Mouse (Mus musculus) kidney, embryonic 16.5 days (tissue): ENCODE measurements around the gene Ptx4. TPM values are rescaled to one million over a fixed set of nuclear protein-coding genes. Genes with fewer than 3 reads are reported as not detected.

Experiments
- ATAC-seq: fragments of 200-750 bp; cut with Nextera tagmentation; 2 replicates; pipeline ENCODE4 v1.8.0; 2017; ENCODE audit warnings: moderate TSS enrichment; ENCODE audit not compliant: low FRiP score, low TSS enrichment
- H3K27ac ChIP-seq: fragments of 300-500 bp; sonication (generic); 2 replicates; pipeline ENCODE4 v1.5.1; 2014; ENCODE audit warnings: low read length
- H3K27me3 ChIP-seq: fragments of 300-500 bp; sonication (generic); 2 replicates; pipeline ENCODE4 v1.6.1; 2014; ENCODE audit warnings: low read length, control low read depth, mixed read lengths; ENCODE audit not compliant: insufficient read depth
- H3K36me3 ChIP-seq: fragments of 300-500 bp; sonication (generic); 2 replicates; pipeline ENCODE4 v1.6.1; 2014; ENCODE audit warnings: low read length, control low read depth, mixed read lengths; ENCODE audit not compliant: insufficient read depth
- H3K4me1 ChIP-seq: fragments of 300-500 bp; sonication (generic); 2 replicates; pipeline ENCODE4 v1.6.1; 2014; ENCODE audit warnings: low read length, control low read depth, mixed read lengths; ENCODE audit not compliant: insufficient read depth
- H3K4me2 ChIP-seq: fragments of 300-500 bp; sonication (generic); replicated peaks from 2 replicates; pipeline ENCODE4 v1.6.1; 2014; ENCODE audit warnings: low read depth, low read length
- H3K4me3 ChIP-seq: fragments of 300-500 bp; sonication (generic); 2 replicates; pipeline ENCODE4 v1.5.1; 2014; ENCODE audit warnings: mild to moderate bottlenecking, low read length
- H3K9ac ChIP-seq: fragments of 300-500 bp; sonication (generic); replicated peaks from 2 replicates; pipeline ENCODE4 v1.6.1; 2014; ENCODE audit warnings: low read length
- H3K9me3 ChIP-seq: fragments of 300-500 bp; sonication (generic); 2 replicates; pipeline ENCODE4 v1.6.1; 2016; ENCODE audit warnings: low read length, control low read depth
- WGBS: fragments of 180-500 bp; shearing (Covaris S2); extraction: QIAGEN DNeasy Blood & Tissue Kit; methylation state at CpG from one replicate; pipeline ENCODE4 v1.1.7; 2014; 5-methylcytosine and 5-hydroxymethylcytosine counted together
- polyA plus RNA-seq: library from polyadenylated mRNA; unstranded; fragments of >200 nt; fragmentation: Nextera tagmentation; extraction: Ambion mirVana; gene quantifications from 2 replicates; pipeline ENCODE4 v1.2.1, GENCODE M21; 2015

Ptx4 gene
- polyA plus RNA-seq, 1 experiment from 2014 or later: not detected

- H3K9me3 ChIP-seq: no peaks in the 10 kb centered on the region
- no peak overlapping the region for H3K27ac ChIP-seq
- no peak for ATAC-seq
- H3K27me3 ChIP-seq: no peaks in the 10 kb centered on the region
- H3K36me3 ChIP-seq: 0 out of 2 replicates have a peak, but pooled peaks cover 2% of the 10 kb centered on the region
- peaks cover 21% of the 10 kb centered on the region for H3K4me1 ChIP-seq
- H3K9ac ChIP-seq: no peak overlapping the region
- H3K4me3 ChIP-seq: no peak overlapping the region
- H3K4me2 ChIP-seq: no peak overlapping the region
- 93% methylated on average over 7 of the region's 7 CpGs for WGBS
These were observed 33.8 kb upstream of the Ptx4 start for GRCm38 (mm10) chr17:25086724-25087123.

GRCm38 (mm10) chr17:25089158-25089557 lies 31.4 kb upstream of the Ptx4 start:
- H3K9me3 ChIP-seq: no peaks in the 10 kb centered on the region
- H3K4me2 ChIP-seq: no peak overlapping the region
- WGBS: 92% methylated on average over 10 of the region's 10 CpGs
- H3K27me3 ChIP-seq: no peaks in the 10 kb centered on the region
- ATAC-seq: no peak
- H3K4me3 ChIP-seq: no peak overlapping the region
- H3K27ac ChIP-seq: no peak overlapping the region
- H3K4me1 ChIP-seq: peaks cover 5% of the 10 kb centered on the region
- H3K36me3 ChIP-seq: peaks cover 16% of the 10 kb centered on the region
- no peak overlapping the region for H3K9ac ChIP-seq

GRCm38 (mm10) chr17:25090450-25090849 lies 30.1 kb upstream of the Ptx4 start:
- Histone ChIP-seq H3K4me2 (no peak overlapping the region), H3K27me3 (no peaks in the 10 kb centered on the region), H3K9ac (no peak overlapping the region), H3K4me1 (no peaks in the 10 kb centered on the region), H3K36me3 (peaks cover 16% of the 10 kb centered on the region), H3K4me3 (no peak overlapping the region), H3K9me3 (no peaks in the 10 kb centered on the region), H3K27ac (no peak overlapping the region)
- 90% methylated on average over 10 of the region's 10 CpGs for WGBS
- ATAC-seq: no peak

GRCm38 (mm10) chr17:25096221-25096620 lies 24.3 kb upstream of the Ptx4 start:
- Histone ChIP-seq H3K27me3 (no peaks in the 10 kb centered on the region), H3K9me3 (no peaks in the 10 kb centered on the region), H3K4me2 (no peak overlapping the region), H3K27ac (no peak overlapping the region), H3K36me3 (peaks cover 42% of the 10 kb centered on the region), H3K4me1 (no peaks in the 10 kb centered on the region), H3K4me3 (no peak overlapping the region), H3K9ac (no peak overlapping the region)
- ATAC-seq: no peak
- 82% methylated on average over 2 of the region's 2 CpGs for WGBS

GRCm38 (mm10) chr17:25100052-25100451 lies 20.5 kb upstream of the Ptx4 start:
- no peak overlapping the region for H3K4me3 ChIP-seq
- no peak overlapping the region for H3K27ac ChIP-seq
- no peaks in the 10 kb centered on the region for H3K27me3 ChIP-seq
- H3K36me3 ChIP-seq: peaks cover 61% of the 10 kb centered on the region
- no peak overlapping the region for H3K9ac ChIP-seq
- no peak for ATAC-seq
- H3K4me2 ChIP-seq: no peak overlapping the region
- no peaks in the 10 kb centered on the region for H3K4me1 ChIP-seq
- 88% methylated on average over 6 of the region's 6 CpGs for WGBS
- no peaks in the 10 kb centered on the region for H3K9me3 ChIP-seq

- 93% methylated on average over 11 of the region's 11 CpGs for WGBS
- ATAC-seq: no peak
- Histone ChIP-seq H3K4me2 (no peak overlapping the region), H3K9me3 (no peaks in the 10 kb centered on the region), H3K27ac (no peak overlapping the region), H3K27me3 (no peaks in the 10 kb centered on the region), H3K9ac (no peak overlapping the region), H3K4me3 (no peak overlapping the region), H3K4me1 (no peaks in the 10 kb centered on the region), H3K36me3 (peaks cover 69% of the 10 kb centered on the region)
These were observed 19.2 kb upstream of the Ptx4 start for GRCm38 (mm10) chr17:25101338-25101737.

GRCm38 (mm10) chr17:25107786-25108185 lies 12.8 kb upstream of the Ptx4 start:
- H3K9ac ChIP-seq: no peak overlapping the region
- H3K27ac ChIP-seq: no peak overlapping the region
- 89% methylated on average over 6 of the region's 16 CpGs for WGBS
- no peaks in the 10 kb centered on the region for H3K4me1 ChIP-seq
- ATAC-seq: no peak
- no peak overlapping the region for H3K4me2 ChIP-seq
- H3K4me3 ChIP-seq: no peak overlapping the region
- no peaks in the 10 kb centered on the region for H3K27me3 ChIP-seq
- H3K36me3 ChIP-seq: peaks cover 61% of the 10 kb centered on the region
- no peaks in the 10 kb centered on the region for H3K9me3 ChIP-seq

- Histone ChIP-seq H3K27me3 (no peaks in the 10 kb centered on the region), H3K36me3 (peaks cover 56% of the 10 kb centered on the region), H3K27ac (no peak overlapping the region), H3K4me2 (no peak overlapping the region), H3K4me1 (peaks cover 4% of the 10 kb centered on the region), H3K9me3 (no peaks in the 10 kb centered on the region), H3K4me3 (no peak overlapping the region), H3K9ac (no peak overlapping the region)
- WGBS: 79% methylated on average over 2 of the region's 2 CpGs
- ATAC-seq: no peak
These were observed 11.0 kb upstream of the Ptx4 start for GRCm38 (mm10) chr17:25109578-25109977.

- H3K9ac ChIP-seq: no peak overlapping the region
- peaks cover 47% of the 10 kb centered on the region for H3K36me3 ChIP-seq
- no peak for ATAC-seq
- no peaks in the 10 kb centered on the region for H3K9me3 ChIP-seq
- H3K4me2 ChIP-seq: no peak overlapping the region
- H3K4me3 ChIP-seq: no peak overlapping the region
- H3K27me3 ChIP-seq: no peaks in the 10 kb centered on the region
- no peak overlapping the region for H3K27ac ChIP-seq
- 93% methylated on average over 6 of the region's 6 CpGs for WGBS
- peaks cover 12% of the 10 kb centered on the region for H3K4me1 ChIP-seq
These were observed 10.0 kb upstream of the Ptx4 start for GRCm38 (mm10) chr17:25110590-25110989.

GRCm38 (mm10) chr17:25111220-25111619 lies 9.3 kb upstream of the Ptx4 start:
- WGBS: 92% methylated on average over 5 of the region's 5 CpGs
- H3K9me3 ChIP-seq: no peaks in the 10 kb centered on the region
- peaks cover 14% of the 10 kb centered on the region for H3K4me1 ChIP-seq
- no peak overlapping the region for H3K9ac ChIP-seq
- no peak overlapping the region for H3K4me2 ChIP-seq
- no peaks in the 10 kb centered on the region for H3K27me3 ChIP-seq
- H3K36me3 ChIP-seq: peaks cover 43% of the 10 kb centered on the region
- no peak overlapping the region for H3K27ac ChIP-seq
- ATAC-seq: no peak
- H3K4me3 ChIP-seq: no peak overlapping the region
